16 mouse cellular contexts compared by ENCODE assay signal in genomic region chr13:94307531-94307930, GRCm38 (mm10). TPM values are rescaled to one million over a fixed set of nuclear protein-coding genes. Genes with fewer than 3 reads are reported as not detected.
A peak's percentile ranks its signal among the peaks of the same experiment; 100 is the strongest.
DNase-seq lines count a peak whose midpoint lies in the region; ATAC-seq and TF ChIP-seq lines count a peak whose summit lies in the region.
"Had no signal": no experiment of that assay in that cellular context is flagged by ENCODE, and none has a peak within 500 bp of the region (broad histone marks: within the 10 kb centered on the region; RNA-seq: fewer than 3 reads in every experiment).

No protein-coding gene starts in this region.

- peak overlapping the region; percentile 56; the same call in 1 of the 2 replicates for H3K4me2 ChIP-seq in embryonic facial prominence, embryonic 14.5 days (ENCODE audit: low read depth, low read length)
- peak overlapping the region; percentile 53 for H3K4me2 ChIP-seq in liver, embryonic 16.5 days (ENCODE audit: low read depth, low read length)

- H3K4me1 ChIP-seq in liver, adult 2 months (ENCODE audit: control insufficient read depth, insufficient read depth, low read length) = peaks cover 3% of the 10 kb centered on the region
- H3K4me1 ChIP-seq in embryonic facial prominence, embryonic 14.5 days (ENCODE audit: control insufficient read depth, insufficient read depth, low read length) = 0 out of 2 replicates have a peak, but pooled peaks cover 5% of the 10 kb centered on the region
- H3K4me1 ChIP-seq in liver, embryonic 16.5 days (ENCODE audit: control insufficient read depth, low read depth, low read length) = peaks cover 12% of the 10 kb centered on the region

- no peak overlapping the region for H3K4me3 ChIP-seq in liver, adult 2 months (ENCODE audit: insufficient read depth, low read depth, low read length)
- no peak overlapping the region for H3K4me3 ChIP-seq in embryonic facial prominence, embryonic 14.5 days (ENCODE audit: low read depth, low read length)
- no peak overlapping the region for H3K4me3 ChIP-seq in liver, embryonic 16.5 days (ENCODE audit: low read depth, low read length)

- no peaks in the 10 kb centered on the region for H3K27me3 ChIP-seq in liver, adult 2 months (ENCODE audit: control insufficient read depth, insufficient read depth, low read length)
- no peaks in the 10 kb centered on the region for H3K27me3 ChIP-seq in embryonic facial prominence, embryonic 14.5 days (replicated peaks; ENCODE audit: control insufficient read depth, insufficient read depth, low read length)
- no peaks in the 10 kb centered on the region for H3K27me3 ChIP-seq in liver, embryonic 16.5 days (ENCODE audit: control insufficient read depth, insufficient read depth, low read depth, low read length)
- H3K27me3 ChIP-seq: kidney, embryonic 15.5 days had no signal

- H3K36me3 ChIP-seq in liver, adult 2 months (ENCODE audit: control insufficient read depth, insufficient read depth, low read length) = no peaks in the 10 kb centered on the region
- H3K36me3 ChIP-seq in embryonic facial prominence, embryonic 14.5 days (ENCODE audit: control insufficient read depth, insufficient read depth, low read length) = no peaks in the 10 kb centered on the region
- no peaks in the 10 kb centered on the region for H3K36me3 ChIP-seq in liver, embryonic 16.5 days (ENCODE audit: control insufficient read depth, insufficient read depth)
- H3K36me3 ChIP-seq: kidney, embryonic 15.5 days had no signal

- no peak overlapping the region for H3K27ac ChIP-seq in liver, adult 2 months (replicated peaks; ENCODE audit: insufficient read depth, low read depth, low read length)
- H3K27ac ChIP-seq in embryonic facial prominence, embryonic 14.5 days (replicated peaks; ENCODE audit: low read depth, low read length) = no peak overlapping the region
- H3K27ac ChIP-seq in liver, embryonic 16.5 days (ENCODE audit: low read length) = no peak overlapping the region; the same call in 1 of the 2 replicates
- H3K27ac ChIP-seq: kidney, embryonic 15.5 days had no signal

- TF ChIP-seq CTCF in liver, adult 2 months (IDR thresholded peaks at IDR 0.05; ENCODE audit: low read depth, low read length) = no peak

- TF ChIP-seq POLR2A in liver, adult 2 months (IDR thresholded peaks at IDR 0.05; ENCODE audit: extremely low read depth, insufficient read depth, low read length) = no peak

- H3K9ac ChIP-seq in liver, adult 2 months (ENCODE audit: low read depth, low read length) = no peak overlapping the region
- peak overlapping the region; percentile 47; the same call in 1 of the 2 replicates for H3K9ac ChIP-seq in embryonic facial prominence, embryonic 14.5 days (ENCODE audit: low read depth, low read length)
- H3K9ac ChIP-seq in liver, embryonic 16.5 days (ENCODE audit: low read depth, low read length) = no peak overlapping the region

- peak; percentile 70 for DNase-seq in heart, adult 11 months
- no peak for DNase-seq in heart, adult 18-20 months
- DNase-seq in liver, adult 2 months (ENCODE audit: extremely low read depth, low read depth, low spot score) = peak; percentile 84
- no peak for DNase-seq in liver
- DNase-seq in embryonic facial prominence, embryonic 14.5 days (ENCODE audit: low spot score) = no peak
- no peak for DNase-seq in gastrocnemius, adult 18-20 months (ENCODE audit: low spot score)
- DNase-seq: adrenal gland, postnatal 10 days; cerebellum, adult 11 months; cerebellum, postnatal 25 days; gastrocnemius, postnatal 14 days; heart, postnatal 14 days; layer of hippocampus, postnatal 36 days; lung, adult 2 months; thymus, postnatal 25 days had no signal

- ATAC-seq in embryonic facial prominence, embryonic 14.5 days (ENCODE audit: low read depth) = no peak
- peak; percentile 34; the same call in 1 of the 2 replicates for ATAC-seq in liver, embryonic 16.5 days (ENCODE audit: low read depth)

- H3K9me3 ChIP-seq in embryonic facial prominence, embryonic 14.5 days (ENCODE audit: control insufficient read depth, low read length) = no peaks in the 10 kb centered on the region
- no peaks in the 10 kb centered on the region for H3K9me3 ChIP-seq in liver, embryonic 16.5 days (replicated peaks; ENCODE audit: control insufficient read depth, low read length)
- H3K9me3 ChIP-seq: kidney, embryonic 15.5 days had no signal

- 31% methylated on average over 7 of the region's 7 CpGs for WGBS in liver, adult 2 months
- 90% methylated on average over 7 of the region's 7 CpGs for WGBS in embryonic facial prominence, embryonic 14.5 days
- 71% methylated on average over 7 of the region's 7 CpGs for WGBS in liver, embryonic 16.5 days (ENCODE audit: insufficient replicate concordance)

- H3K79me2 ChIP-seq in liver, adult 2 months (ENCODE audit: control insufficient read depth, insufficient read depth, low read length) = no peaks in the 10 kb centered on the region

RNA-seq across cellular contexts. Expression of gene Scamp1, which starts 21.9 kb away (rescaled TPM):
- total RNA-seq in heart, adult 18-20 months (2021) = 10 to 100 TPM; 31.8 to 32.2 TPM
- 24.3 and 26.7 TPM in 2 replicates for total RNA-seq in liver, adult 2 months (2014; rRNA removed)
- 12.9 and 15.8 TPM in 2 replicates for polyA plus RNA-seq in liver, adult 2 months (2012; rRNA removed)
- 25.2 and 29.2 TPM in 2 replicates for polyA plus RNA-seq in embryonic facial prominence, embryonic 14.5 days (2014; fragmentation: Nextera tagmentation; extraction: Ambion mirVana)
- 9.3 and 9.5 TPM in 2 replicates for polyA plus RNA-seq in liver, embryonic 16.5 days (2015; fragmentation: Nextera tagmentation; extraction: Ambion mirVana)
- total RNA-seq in gastrocnemius, adult 18-20 months (2021) = 10 to 100 TPM; 19.6 to 22.6 TPM

RNA-seq across cellular contexts. Expression of gene Ap3b1, which starts 51.2 kb away (rescaled TPM):
- 10 to 100 TPM; 21.1 to 31.0 TPM for total RNA-seq in heart, adult 18-20 months (2021)
- 27.9 and 28.3 TPM in 2 replicates for total RNA-seq in liver, adult 2 months (2014; rRNA removed)
- 17.8 and 21.1 TPM in 2 replicates for polyA plus RNA-seq in liver, adult 2 months (2012; rRNA removed)
- polyA plus RNA-seq in embryonic facial prominence, embryonic 14.5 days (2014; fragmentation: Nextera tagmentation; extraction: Ambion mirVana) = 41.5 and 44.2 TPM in 2 replicates
- 15.6 and 15.7 TPM in 2 replicates for polyA plus RNA-seq in liver, embryonic 16.5 days (2015; fragmentation: Nextera tagmentation; extraction: Ambion mirVana)
- total RNA-seq in gastrocnemius, adult 18-20 months (2021) = 10 to 100 TPM; 21.9 to 24.5 TPM

Comparison
In these comparisons a context has a peak if more than half of its experiments do, and no peak if none do; other contexts are left out.
1. DNase-seq: peak in heart, adult 11 months (single experiment) and liver, adult 2 months (single experiment); none in heart, adult 18-20 months (0 of 2), liver (single experiment), embryonic facial prominence, embryonic 14.5 days (single experiment) and gastrocnemius, adult 18-20 months (single experiment).